Mouse (Mus musculus): ENCODE measurements around the gene Mrtfa.

DNA sequence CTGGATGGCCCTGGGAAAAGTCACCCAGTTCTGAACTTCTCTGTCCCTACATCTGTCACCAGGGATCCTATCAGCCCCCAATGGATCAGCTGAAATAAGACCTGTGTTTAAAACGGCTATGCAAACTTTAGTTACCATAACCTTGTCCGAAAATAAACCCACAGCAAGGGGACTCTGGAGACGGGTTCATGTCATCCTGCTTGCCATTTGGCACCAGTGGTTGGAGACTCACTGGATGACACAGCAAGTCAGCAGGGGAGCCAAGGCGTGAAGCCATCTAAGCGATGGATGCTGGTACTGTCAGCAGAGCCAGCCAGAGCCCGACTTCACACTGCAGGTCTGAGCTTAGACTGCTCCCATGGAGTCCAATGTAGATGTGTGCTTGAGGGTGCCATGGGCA, 30.9 kb upstream of the Mrtfa start:
- TF ChIP-seq CTCF (IDR thresholded peaks at IDR 0.05; ENCODE audit: low read depth, low read length): no peak
- no peak for TF ChIP-seq EP300 (IDR thresholded peaks at IDR 0.05; ENCODE audit: insufficient read depth, low read depth, low read length)
- no peak for TF ChIP-seq POLR2A (IDR thresholded peaks at IDR 0.05; ENCODE audit: insufficient read depth, low read length)

Data from ES-Bruce4 (cell line).